25 mouse cellular contexts compared by ENCODE assay signal in genomic region chr2:104109021-104109420, GRCm38 (mm10). TPM values are rescaled to one million over a fixed set of nuclear protein-coding genes. Genes with fewer than 3 reads are reported as not detected.
A peak's percentile ranks its signal among the peaks of the same experiment; 100 is the strongest.
DNase-seq lines count a peak whose midpoint lies in the region; ATAC-seq and TF ChIP-seq lines count a peak whose summit lies in the region.
"Not testable (repeated sequence)": the region's sequence is repeated elsewhere in the genome, so short reads cannot be mapped to it uniquely, and the experiment has no call there.
"Had no signal": no experiment of that assay in that cellular context is flagged by ENCODE, and none has a peak within 500 bp of the region (broad histone marks: within the 10 kb centered on the region; RNA-seq: fewer than 3 reads in every experiment).

No protein-coding gene starts in this region.

- peak overlapping the region; percentile 35 for H3K27ac ChIP-seq in embryonic fibroblast, embryonic 13.5 days (ENCODE audit: insufficient read depth, low read length)
- H3K27ac ChIP-seq in heart, embryonic 11.5 days (ENCODE audit: low read depth, low read length), result peak overlapping the region; percentile 70
- peak overlapping the region; percentile 81 for H3K27ac ChIP-seq in heart, embryonic 13.5 days (replicated peaks)
- H3K27ac ChIP-seq in heart, embryonic 15.5 days, result peak overlapping the region; percentile 58
- peak overlapping the region; percentile 50 for H3K27ac ChIP-seq in heart, postnatal 0 days (ENCODE audit: low read depth)
- H3K27ac ChIP-seq in liver, embryonic 12.5 days, result 0 out of 2 replicates have a peak overlapping the region, but pooled peaks have one; percentile 55
- H3K27ac ChIP-seq in liver, postnatal 0 days (ENCODE audit: low read depth), result 0 out of 2 replicates have a peak overlapping the region, but pooled peaks have one; percentile 55

- not testable (repeated sequence) for DNase-seq in Patski (ENCODE audit: low read depth, low spot score); heart, postnatal 0 days (ENCODE audit: low spot score); liver, postnatal 0 days

- not testable (repeated sequence) for H3K4me3 ChIP-seq in embryonic fibroblast, embryonic 13.5 days (ENCODE audit: insufficient read depth, low read length); heart, embryonic 11.5 days (ENCODE audit: low read depth, low read length); heart, embryonic 13.5 days; heart, embryonic 15.5 days; heart, postnatal 0 days (ENCODE audit: low read depth, low read length); liver, embryonic 12.5 days; liver, postnatal 0 days (ENCODE audit: low read depth, low read length)

- WGBS in heart, embryonic 11.5 days (ENCODE audit: insufficient replicate concordance), result 32% methylated on average over 2 of the region's 2 CpGs
- WGBS in heart, embryonic 13.5 days, result 44% methylated on average over 2 of the region's 2 CpGs
- WGBS in heart, embryonic 15.5 days, result 41% methylated on average over 2 of the region's 2 CpGs
- 28% methylated on average over 2 of the region's 2 CpGs for WGBS in heart, postnatal 0 days
- WGBS in liver, embryonic 12.5 days (ENCODE audit: insufficient replicate concordance), result 86% methylated on average over 2 of the region's 2 CpGs
- WGBS in liver, postnatal 0 days (ENCODE audit: insufficient replicate concordance), result 91% methylated on average over 2 of the region's 2 CpGs

- not testable (repeated sequence) for TF ChIP-seq EP300 in heart, postnatal 0 days (IDR thresholded peaks at IDR 0.05; ENCODE audit: low read depth); liver, postnatal 0 days (IDR thresholded peaks at IDR 0.05; ENCODE audit: low read depth)

- not testable (repeated sequence) for H3K36me3 ChIP-seq in heart, embryonic 11.5 days (ENCODE audit: control insufficient read depth, insufficient read depth, low read length); heart, embryonic 15.5 days; liver, postnatal 0 days (replicated peaks; ENCODE audit: insufficient read depth, low read length)
- H3K36me3 ChIP-seq in heart, embryonic 13.5 days, result peaks cover 42% of the 10 kb centered on the region
- peaks cover 13% of the 10 kb centered on the region for H3K36me3 ChIP-seq in heart, postnatal 0 days (replicated peaks; ENCODE audit: control insufficient read depth, insufficient read depth, low read length)
- H3K36me3 ChIP-seq in liver, embryonic 12.5 days, result peaks cover 60% of the 10 kb centered on the region

- peak; percentile 65 for ATAC-seq in Patski
- ATAC-seq in heart, embryonic 11.5 days (replicated peaks; ENCODE audit: insufficient number of reproducible peaks, low FRiP score, low TSS enrichment); heart, embryonic 13.5 days (ENCODE audit: extremely low read depth, insufficient number of reproducible peaks, low FRiP score, low TSS enrichment); heart, embryonic 15.5 days (replicated peaks; ENCODE audit: insufficient number of reproducible peaks, insufficient read depth, low FRiP score, low read depth); liver, embryonic 12.5 days; liver, postnatal 0 days: not testable (repeated sequence)
- peak; percentile 87 for ATAC-seq in heart, postnatal 0 days (ENCODE audit: insufficient read depth, low read depth)

- H3K9me3 ChIP-seq in heart, embryonic 11.5 days (replicated peaks; ENCODE audit: control insufficient read depth, low read length); heart, embryonic 13.5 days; heart, embryonic 15.5 days (replicated peaks); heart, postnatal 0 days (replicated peaks; ENCODE audit: control insufficient read depth, low read length); liver, embryonic 12.5 days (replicated peaks); liver, postnatal 0 days (ENCODE audit: low read length): not testable (repeated sequence)

- CTCF ChIA-PET in Patski (lab: Charles Lee), result not testable (repeated sequence)

- H3K9ac ChIP-seq in heart, embryonic 11.5 days (ENCODE audit: low read depth, low read length); heart, embryonic 13.5 days; heart, embryonic 15.5 days; heart, postnatal 0 days (replicated peaks; ENCODE audit: low read depth, low read length); liver, embryonic 12.5 days; liver, postnatal 0 days (replicated peaks): not testable (repeated sequence)

- in situ Hi-C loops in Patski (cut with MboI; ENCODE audit: low pct_unique_long_range_greater_than_20kb), result not testable (repeated sequence)

- not testable (repeated sequence) for H3K27me3 ChIP-seq in Patski; heart, embryonic 11.5 days (ENCODE audit: control insufficient read depth, insufficient read depth, low read length); heart, embryonic 13.5 days (replicated peaks); heart, embryonic 15.5 days; heart, postnatal 0 days (ENCODE audit: control insufficient read depth, insufficient read depth, low read length); liver, embryonic 12.5 days (replicated peaks); liver, postnatal 0 days (ENCODE audit: insufficient read depth, low read length)

- not testable (repeated sequence) for H3K4me2 ChIP-seq in heart, embryonic 11.5 days; heart, embryonic 13.5 days; heart, embryonic 15.5 days; heart, postnatal 0 days (ENCODE audit: low read depth, low read length); liver, postnatal 0 days (ENCODE audit: low read depth, low read length)
- H3K4me2 ChIP-seq in liver, embryonic 12.5 days, result peak overlapping the region; percentile 2; the same call in 1 of the 2 replicates

- POLR2A ChIA-PET in Patski (lab: Charles Lee), result not testable (repeated sequence)

- not testable (repeated sequence) for TF ChIP-seq CTCF in Patski (IDR thresholded peaks at IDR 0.05); embryonic fibroblast, embryonic 13.5 days (IDR thresholded peaks at IDR 0.05; ENCODE audit: borderline replicate concordance, insufficient read depth, low read length); heart, postnatal 0 days (IDR thresholded peaks at IDR 0.05; ENCODE audit: low read depth); liver, postnatal 0 days (IDR thresholded peaks at IDR 0.05; ENCODE audit: low read depth)

- not testable (repeated sequence) for H3K4me1 ChIP-seq in embryonic fibroblast, embryonic 13.5 days (ENCODE audit: control insufficient read depth, insufficient read depth, low read length); heart, embryonic 11.5 days (ENCODE audit: control insufficient read depth, insufficient read depth, low read length); heart, embryonic 15.5 days (replicated peaks)
- H3K4me1 ChIP-seq in heart, embryonic 13.5 days, result peaks cover 14% of the 10 kb centered on the region
- H3K4me1 ChIP-seq in heart, postnatal 0 days (ENCODE audit: control insufficient read depth, insufficient read depth), result peaks cover 10% of the 10 kb centered on the region; the same call in 1 of the 2 replicates
- H3K4me1 ChIP-seq in liver, embryonic 12.5 days, result peaks cover 55% of the 10 kb centered on the region
- H3K4me1 ChIP-seq in liver, postnatal 0 days (ENCODE audit: insufficient read depth), result peaks cover 14% of the 10 kb centered on the region; the same call in 1 of the 2 replicates

- not testable (repeated sequence) for TF ChIP-seq POLR2A in embryonic fibroblast, embryonic 13.5 days (IDR thresholded peaks at IDR 0.05; ENCODE audit: low read depth, low read length)

RNA-seq across cellular contexts. Expression of gene Cd59a, which starts 13.4 kb away (rescaled TPM):
- 89.8 TPM for polyA plus RNA-seq in Patski (2021)
- polyA plus RNA-seq in embryonic fibroblast, embryonic 13.5 days (2011; ENCODE audit: insufficient read length, low read depth, missing spikeins), result 52.5 and 67.1 TPM in 2 replicates
- 89.4 and 89.9 TPM in 2 replicates for polyA plus RNA-seq in heart, embryonic 11.5 days (2014; fragmentation: Nextera tagmentation; extraction: Ambion mirVana)
- 62.0 and 66.4 TPM in 2 replicates for polyA plus RNA-seq in heart, embryonic 13.5 days (2015; fragmentation: Nextera tagmentation; extraction: Ambion mirVana)
- 53.9 and 55.8 TPM in 2 replicates for polyA plus RNA-seq in heart, embryonic 15.5 days (2015; fragmentation: Nextera tagmentation; extraction: Ambion mirVana)
- total RNA-seq in heart, postnatal 0 days (2014; rRNA removed; ENCODE audit: low replicate concordance), result 28.3 and 40.6 TPM in 2 replicates
- polyA plus RNA-seq in heart, postnatal 0 days (2015; fragmentation: Nextera tagmentation; extraction: Ambion mirVana), result 90.7 and 96.5 TPM in 2 replicates
- 71.2 and 76.7 TPM in 2 replicates for polyA plus RNA-seq in liver, embryonic 12.5 days (2016; fragmentation: Nextera tagmentation; extraction: Ambion mirVana)
- 73.8 and 76.9 TPM in 2 replicates for polyA plus RNA-seq in liver, postnatal 0 days (2015; fragmentation: Nextera tagmentation; extraction: Ambion mirVana)

RNA-seq across cellular contexts. Expression of gene A930018P22Rik, which starts 13.5 kb away (rescaled TPM):
- not detected for polyA plus RNA-seq in Patski (2021)
- not detected in 2 replicates for polyA plus RNA-seq in embryonic fibroblast, embryonic 13.5 days (2011; ENCODE audit: insufficient read length, low read depth, missing spikeins)
- polyA plus RNA-seq in heart, embryonic 11.5 days (2014; fragmentation: Nextera tagmentation; extraction: Ambion mirVana), result 0.46 and 0.53 TPM in 2 replicates
- 0.31 and 0.67 TPM in 2 replicates for polyA plus RNA-seq in heart, embryonic 13.5 days (2015; fragmentation: Nextera tagmentation; extraction: Ambion mirVana)
- polyA plus RNA-seq in heart, embryonic 15.5 days (2015; fragmentation: Nextera tagmentation; extraction: Ambion mirVana), result 0.29 and 0.37 TPM in 2 replicates
- not detected in 2 replicates for total RNA-seq in heart, postnatal 0 days (2014; rRNA removed; ENCODE audit: low replicate concordance)
- 0.42 and 0.58 TPM in 2 replicates for polyA plus RNA-seq in heart, postnatal 0 days (2015; fragmentation: Nextera tagmentation; extraction: Ambion mirVana)
- 0.36 and 0.77 TPM in 2 replicates for polyA plus RNA-seq in liver, embryonic 12.5 days (2016; fragmentation: Nextera tagmentation; extraction: Ambion mirVana)
- polyA plus RNA-seq in liver, postnatal 0 days (2015; fragmentation: Nextera tagmentation; extraction: Ambion mirVana), result 0.70 and 1.3 TPM in 2 replicates
- total RNA-seq: CH12.LX, G1E had no signal
- polyA plus RNA-seq: CD4-positive, CD25-positive, alpha-beta regulatory T cell, adult 4 months; embryonic facial prominence, embryonic 10.5 days; embryonic facial prominence, embryonic 12.5 days; embryonic facial prominence, embryonic 14.5 days; forebrain, embryonic 10.5 days; forebrain, embryonic 12.5 days; forebrain, embryonic 14.5 days; forebrain, embryonic 16.5 days; G1E had no signal

RNA-seq across cellular contexts. Expression of gene Cd59b, which starts 39.4 kb away (rescaled TPM):
- polyA plus RNA-seq in Patski (2021), result 12.3 TPM
- 3.4 and 3.5 TPM in 2 replicates for polyA plus RNA-seq in embryonic fibroblast, embryonic 13.5 days (2011; ENCODE audit: insufficient read length, low read depth, missing spikeins)
- 8.7 and 15.7 TPM in 2 replicates for polyA plus RNA-seq in heart, embryonic 11.5 days (2014; fragmentation: Nextera tagmentation; extraction: Ambion mirVana)
- 4.7 and 6.9 TPM in 2 replicates for polyA plus RNA-seq in heart, embryonic 13.5 days (2015; fragmentation: Nextera tagmentation; extraction: Ambion mirVana)
- polyA plus RNA-seq in heart, embryonic 15.5 days (2015; fragmentation: Nextera tagmentation; extraction: Ambion mirVana), result 4.1 and 6.2 TPM in 2 replicates
- 1.1 and 4.2 TPM in 2 replicates for total RNA-seq in heart, postnatal 0 days (2014; rRNA removed; ENCODE audit: low replicate concordance)
- 1.6 and 2.8 TPM in 2 replicates for polyA plus RNA-seq in heart, postnatal 0 days (2015; fragmentation: Nextera tagmentation; extraction: Ambion mirVana)
- 10.4 and 13.2 TPM in 2 replicates for polyA plus RNA-seq in liver, embryonic 12.5 days (2016; fragmentation: Nextera tagmentation; extraction: Ambion mirVana)
- polyA plus RNA-seq in liver, postnatal 0 days (2015; fragmentation: Nextera tagmentation; extraction: Ambion mirVana), result 4.4 and 4.5 TPM in 2 replicates
- polyA plus RNA-seq: G1E had no signal

RNA-seq across cellular contexts. Expression of gene Gm10799, which starts 40.7 kb away (rescaled TPM):
- not detected for polyA plus RNA-seq in Patski (2021)
- polyA plus RNA-seq in embryonic fibroblast, embryonic 13.5 days (2011; ENCODE audit: insufficient read length, low read depth, missing spikeins), result not detected in 2 replicates
- polyA plus RNA-seq in heart, embryonic 11.5 days (2014; fragmentation: Nextera tagmentation; extraction: Ambion mirVana), result not detected in 2 replicates
- not detected in 2 replicates for polyA plus RNA-seq in heart, embryonic 13.5 days (2015; fragmentation: Nextera tagmentation; extraction: Ambion mirVana)
- polyA plus RNA-seq in heart, embryonic 15.5 days (2015; fragmentation: Nextera tagmentation; extraction: Ambion mirVana), result not detected in 2 replicates
- total RNA-seq in heart, postnatal 0 days (2014; rRNA removed; ENCODE audit: low replicate concordance), result not detected in 2 replicates
- not detected in 2 replicates for polyA plus RNA-seq in heart, postnatal 0 days (2015; fragmentation: Nextera tagmentation; extraction: Ambion mirVana)
- polyA plus RNA-seq in liver, embryonic 12.5 days (2016; fragmentation: Nextera tagmentation; extraction: Ambion mirVana), result not detected in 2 replicates
- polyA plus RNA-seq in liver, postnatal 0 days (2015; fragmentation: Nextera tagmentation; extraction: Ambion mirVana), result not detected in 2 replicates
- total RNA-seq: adrenal gland, adult 2 months; adrenal gland, postnatal 10 days; adrenal gland, postnatal 25 days; adrenal gland, postnatal 4 days; CH12.LX; G1E had no signal
- polyA plus RNA-seq: adrenal gland, adult 2 months; CD4-positive, CD25-positive, alpha-beta regulatory T cell, adult 4 months; cerebellum, adult 2 months; cortical plate, adult 2 months; embryonic facial prominence, embryonic 10.5 days; embryonic facial prominence, embryonic 12.5 days; embryonic facial prominence, embryonic 14.5 days; erythroblast, embryonic 14.5 days; forebrain, embryonic 10.5 days; forebrain, embryonic 12.5 days; forebrain, embryonic 14.5 days; forebrain, embryonic 16.5 days; G1E had no signal

RNA-seq across cellular contexts. Expression of gene Gm10912, which starts 43.4 kb away (rescaled TPM):
- not detected for polyA plus RNA-seq in Patski (2021)
- not detected in 2 replicates for polyA plus RNA-seq in embryonic fibroblast, embryonic 13.5 days (2011; ENCODE audit: insufficient read length, low read depth, missing spikeins)
- polyA plus RNA-seq in heart, embryonic 11.5 days (2014; fragmentation: Nextera tagmentation; extraction: Ambion mirVana), result not detected in 2 replicates
- not detected in 2 replicates for polyA plus RNA-seq in heart, embryonic 13.5 days (2015; fragmentation: Nextera tagmentation; extraction: Ambion mirVana)
- polyA plus RNA-seq in heart, embryonic 15.5 days (2015; fragmentation: Nextera tagmentation; extraction: Ambion mirVana), result 0.10 TPM in 1 of 2 replicates, not detected in the other
- not detected in 2 replicates for total RNA-seq in heart, postnatal 0 days (2014; rRNA removed; ENCODE audit: low replicate concordance)
- polyA plus RNA-seq in heart, postnatal 0 days (2015; fragmentation: Nextera tagmentation; extraction: Ambion mirVana), result 0.07 TPM in 1 of 2 replicates, not detected in the other
- polyA plus RNA-seq in liver, embryonic 12.5 days (2016; fragmentation: Nextera tagmentation; extraction: Ambion mirVana), result not detected in 2 replicates
- polyA plus RNA-seq in liver, postnatal 0 days (2015; fragmentation: Nextera tagmentation; extraction: Ambion mirVana), result 0.11 TPM in 1 of 2 replicates, not detected in the other
- total RNA-seq: CH12.LX had no signal
- polyA plus RNA-seq: embryonic facial prominence, embryonic 10.5 days; embryonic facial prominence, embryonic 12.5 days; embryonic facial prominence, embryonic 14.5 days; erythroblast, embryonic 14.5 days; forebrain, embryonic 10.5 days; forebrain, embryonic 12.5 days; forebrain, embryonic 14.5 days; forebrain, embryonic 16.5 days; G1E had no signal
